Mouse (Mus musculus) kidney, embryonic 15.5 days (tissue): ENCODE data around the gene Ifit1. TPM values are rescaled to one million over a fixed set of nuclear protein-coding genes. Genes with fewer than 3 reads are reported as not detected.
A peak's percentile ranks its signal among the peaks of the same experiment; 100 is the strongest.
"Not testable (repeated sequence)": the region's sequence is repeated elsewhere in the genome, so short reads cannot be mapped to it uniquely, and the experiment has no call there.

Source experiments
- ATAC-seq: fragments of 200-750 bp; cut with Nextera tagmentation; replicated peaks from 2 replicates; pipeline ENCODE4 v1.8.0; 2017; ENCODE audit warnings: moderate TSS enrichment; ENCODE audit not compliant: low FRiP score
- H3K27ac ChIP-seq: fragments of 300-500 bp; sonication (generic); 2 replicates; pipeline ENCODE4 v1.5.1; 2015; ENCODE audit warnings: mild to moderate bottlenecking, inconsistent platforms
- H3K27me3 ChIP-seq: fragments of 300-500 bp; sonication (generic); 2 replicates; pipeline ENCODE4 v1.6.1; 2015; ENCODE audit warnings: inconsistent platforms
- H3K36me3 ChIP-seq: fragments of 300-500 bp; sonication (generic); 2 replicates; pipeline ENCODE4 v1.6.1; 2015; ENCODE audit warnings: inconsistent platforms
- H3K4me1 ChIP-seq: fragments of 300-500 bp; sonication (generic); 2 replicates; pipeline ENCODE4 v1.6.1; 2015; ENCODE audit warnings: inconsistent platforms
- H3K4me2 ChIP-seq: fragments of 300-500 bp; sonication (generic); 2 replicates; pipeline ENCODE4 v1.6.1; 2015; ENCODE audit warnings: moderate library complexity, mild to moderate bottlenecking, inconsistent platforms
- H3K4me3 ChIP-seq: fragments of 300-500 bp; sonication (generic); replicated peaks from 2 replicates; pipeline ENCODE4 v1.5.1; 2015; ENCODE audit warnings: mild to moderate bottlenecking, inconsistent platforms
- H3K9ac ChIP-seq: fragments of 300-500 bp; sonication (generic); 2 replicates; pipeline ENCODE4 v1.6.1; 2015; ENCODE audit warnings: mild to moderate bottlenecking, inconsistent platforms
- H3K9me3 ChIP-seq: fragments of 300-500 bp; sonication (generic); replicated peaks from 2 replicates; pipeline ENCODE4 v1.6.1; 2016; ENCODE audit warnings: inconsistent platforms
- WGBS: fragments of 180-500 bp; shearing (Covaris S2); methylation state at CpG from one replicate; pipeline ENCODE4 v1.1.7; 2015; ENCODE audit warnings: mixed read lengths; 5-methylcytosine and 5-hydroxymethylcytosine counted together
- polyA plus RNA-seq: library from polyadenylated mRNA; unstranded; fragments of >200 nt; fragmentation: Nextera tagmentation; extraction: Ambion mirVana; gene quantifications from 2 replicates; pipeline ENCODE4 v1.2.1, GENCODE M21; 2015

Ifit1 gene
- polyA plus RNA-seq, 1 experiment from 2014 or later = 0.42 TPM

- H3K36me3 ChIP-seq = no peaks in the 10 kb centered on the region
- H3K27ac ChIP-seq = no peak overlapping the region
- no peak overlapping the region for H3K4me3 ChIP-seq
- 88% methylated on average over 6 of the region's 6 CpGs for WGBS
- H3K27me3 ChIP-seq = no peaks in the 10 kb centered on the region
- ATAC-seq = no peak
- no peaks in the 10 kb centered on the region for H3K9me3 ChIP-seq
- no peak overlapping the region for H3K9ac ChIP-seq
- H3K4me1 ChIP-seq = no peaks in the 10 kb centered on the region
- H3K4me2 ChIP-seq = no peak overlapping the region
Measured at GRCm38 (mm10) chr19:34623781-34624180, 16.9 kb upstream of the Ifit1 start.

GRCm38 (mm10) chr19:34624663-34625062, 16.0 kb upstream of the Ifit1 start:
- ATAC-seq = no peak
- 75% methylated on average over 4 of the region's 4 CpGs for WGBS
- Histone ChIP-seq H3K4me3 (no peak overlapping the region), H3K4me2 (no peak overlapping the region), H3K9me3 (no peaks in the 10 kb centered on the region), H3K9ac (no peak overlapping the region), H3K4me1 (no peaks in the 10 kb centered on the region), H3K27me3 (no peaks in the 10 kb centered on the region), H3K27ac (no peak overlapping the region), H3K36me3 (no peaks in the 10 kb centered on the region)

GRCm38 (mm10) chr19:34627496-34627895, 13.2 kb upstream of the Ifit1 start:
- Histone ChIP-seq H3K9ac (no peak overlapping the region), H3K27ac (no peak overlapping the region), H3K4me3 (no peak overlapping the region), H3K27me3 (no peaks in the 10 kb centered on the region), H3K4me1 (no peaks in the 10 kb centered on the region), H3K9me3 (no peaks in the 10 kb centered on the region), H3K36me3 (no peaks in the 10 kb centered on the region), H3K4me2 (no peak overlapping the region)
- no peak for ATAC-seq
- WGBS = 64% methylated on average over 2 of the region's 2 CpGs

- no peak overlapping the region for H3K4me3 ChIP-seq
- no peak overlapping the region for H3K4me2 ChIP-seq
- H3K9ac ChIP-seq = no peak overlapping the region
- H3K4me1 ChIP-seq = no peaks in the 10 kb centered on the region
- no peak for ATAC-seq
- no peaks in the 10 kb centered on the region for H3K9me3 ChIP-seq
- H3K36me3 ChIP-seq = no peaks in the 10 kb centered on the region
- no peak overlapping the region for H3K27ac ChIP-seq
- no peaks in the 10 kb centered on the region for H3K27me3 ChIP-seq
Measured at GRCm38 (mm10) chr19:34631487-34631886, 9.2 kb upstream of the Ifit1 start.

GRCm38 (mm10) chr19:34633484-34633883, 7.2 kb upstream of the Ifit1 start:
- no peak overlapping the region for H3K4me3 ChIP-seq
- H3K27me3 ChIP-seq = no peaks in the 10 kb centered on the region
- H3K4me1 ChIP-seq = no peaks in the 10 kb centered on the region
- WGBS = 59% methylated on average over 2 of the region's 2 CpGs
- no peak overlapping the region for H3K4me2 ChIP-seq
- H3K9ac ChIP-seq = no peak overlapping the region
- no peaks in the 10 kb centered on the region for H3K9me3 ChIP-seq
- H3K36me3 ChIP-seq = no peaks in the 10 kb centered on the region
- H3K27ac ChIP-seq = no peak overlapping the region
- ATAC-seq = no peak

GRCm38 (mm10) chr19:34636933-34637557, 3.6 kb upstream of the Ifit1 start:
- Histone ChIP-seq H3K27ac (no peak overlapping the region), H3K9ac (no peak overlapping the region), H3K4me2 (no peak overlapping the region), H3K4me3 (no peak overlapping the region), H3K27me3 (no peaks in the 10 kb centered on the region), H3K4me1 (no peaks in the 10 kb centered on the region), H3K9me3 (no peaks in the 10 kb centered on the region), H3K36me3 (no peaks in the 10 kb centered on the region)
- WGBS = 7% methylated on average over 3 of the region's 3 CpGs
- ATAC-seq = peak; percentile 67; the same call in 1 of the 2 replicates

- H3K4me1 ChIP-seq = no peaks in the 10 kb centered on the region
- 74% methylated on average over 5 of the region's 5 CpGs for WGBS
- no peak for ATAC-seq
Measured at GRCm38 (mm10) chr19:34642616-34643015, 1.9 kb downstream of the Ifit1 start.

GRCm38 (mm10) chr19:34647630-34648029, 7.0 kb downstream of the Ifit1 start:
- H3K9ac ChIP-seq, H3K27me3 ChIP-seq, H3K27ac ChIP-seq, H3K4me2 ChIP-seq, H3K4me3 ChIP-seq, H3K36me3 ChIP-seq, ATAC-seq, H3K9me3 ChIP-seq, H3K4me1 ChIP-seq: not testable (repeated sequence)
- WGBS = 83% methylated on average over 8 of the region's 8 CpGs

More at GRCm38 (mm10) chr19:34642616-34643015, 1.9 kb downstream of the Ifit1 start:
- H3K4me2 ChIP-seq = no peak overlapping the region
- no peaks in the 10 kb centered on the region for H3K27me3 ChIP-seq
- no peak overlapping the region for H3K4me3 ChIP-seq
- H3K9ac ChIP-seq = no peak overlapping the region
- H3K36me3 ChIP-seq = no peaks in the 10 kb centered on the region
- H3K27ac ChIP-seq = no peak overlapping the region
- no peaks in the 10 kb centered on the region for H3K9me3 ChIP-seq

- WGBS = 89% methylated on average over 3 of the region's 3 CpGs
- H3K9me3 ChIP-seq = no peaks in the 10 kb centered on the region
Measured at GRCm38 (mm10) chr19:34650276-34650675, 9.6 kb downstream of the Ifit1 start.

GRCm38 (mm10) chr19:34650997-34651396, 10.3 kb downstream of the Ifit1 start:
- ATAC-seq = no peak
- Histone ChIP-seq H3K27ac (no peak overlapping the region), H3K4me1 (no peaks in the 10 kb centered on the region), H3K9ac (no peak overlapping the region), H3K9me3 (no peaks in the 10 kb centered on the region), H3K27me3 (no peaks in the 10 kb centered on the region), H3K4me2 (no peak overlapping the region), H3K4me3 (no peak overlapping the region), H3K36me3 (no peaks in the 10 kb centered on the region)
- WGBS = 80% methylated on average over 6 of the region's 6 CpGs

More at GRCm38 (mm10) chr19:34650276-34650675, 9.6 kb downstream of the Ifit1 start:
- Histone ChIP-seq H3K4me1 (no peaks in the 10 kb centered on the region), H3K4me3 (no peak overlapping the region), H3K27ac (no peak overlapping the region), H3K27me3 (no peaks in the 10 kb centered on the region), H3K9ac (no peak overlapping the region), H3K36me3 (no peaks in the 10 kb centered on the region), H3K4me2 (no peak overlapping the region)
- no peak for ATAC-seq

GRCm38 (mm10) chr19:34655227-34655805, 14.6 kb downstream of the Ifit1 start:
- no peak overlapping the region for H3K9ac ChIP-seq
- no peaks in the 10 kb centered on the region for H3K9me3 ChIP-seq
- no peaks in the 10 kb centered on the region for H3K36me3 ChIP-seq
- no peak for ATAC-seq
- H3K4me3 ChIP-seq = no peak overlapping the region
- WGBS = 86% methylated on average over 10 of the region's 10 CpGs
- no peak overlapping the region for H3K27ac ChIP-seq
- H3K4me1 ChIP-seq = no peaks in the 10 kb centered on the region
- no peaks in the 10 kb centered on the region for H3K27me3 ChIP-seq
- no peak overlapping the region for H3K4me2 ChIP-seq

GRCm38 (mm10) chr19:34656511-34657298, 16.0 kb downstream of the Ifit1 start:
- ATAC-seq = peak; percentile 82
- no peaks in the 10 kb centered on the region for H3K27me3 ChIP-seq
- H3K4me3 ChIP-seq = no peak overlapping the region
- no peak overlapping the region for H3K4me2 ChIP-seq
- H3K9ac ChIP-seq = no peak overlapping the region
- no peaks in the 10 kb centered on the region for H3K36me3 ChIP-seq
- no peaks in the 10 kb centered on the region for H3K4me1 ChIP-seq
- WGBS = 24% methylated on average over 2 of the region's 2 CpGs
- H3K9me3 ChIP-seq = no peaks in the 10 kb centered on the region
- H3K27ac ChIP-seq = no peak overlapping the region
